Mouse (Mus musculus) heart, embryonic 12.5 days (tissue): ENCODE measurements around the gene Megf8. TPM values are rescaled to one million over a fixed set of nuclear protein-coding genes. Genes with fewer than 3 reads are reported as not detected.

Source experiments
- ATAC-seq: fragments of 200-750 bp; cut with Nextera tagmentation; 2 replicates; pipeline ENCODE4 v1.8.0; 2017; ENCODE audit warnings: moderate TSS enrichment, moderate library complexity; ENCODE audit not compliant: insufficient number of reproducible peaks, low FRiP score
- H3K27ac ChIP-seq: fragments of 300-500 bp; sonication (generic); 2 replicates; pipeline ENCODE4 v1.5.1; 2016; ENCODE audit warnings: mild to moderate bottlenecking, moderate library complexity; ENCODE audit not compliant: poor library complexity, severe bottlenecking
- H3K27me3 ChIP-seq: fragments of 300-500 bp; sonication (generic); replicated peaks from 2 replicates; pipeline ENCODE4 v1.6.1; 2016; ENCODE audit warnings: mild to moderate bottlenecking, moderate library complexity
- H3K36me3 ChIP-seq: fragments of 300-500 bp; sonication (generic); 2 replicates; pipeline ENCODE4 v1.6.1; 2016; ENCODE audit warnings: mild to moderate bottlenecking, moderate library complexity
- H3K4me1 ChIP-seq: fragments of 300-500 bp; sonication (generic); replicated peaks from 2 replicates; pipeline ENCODE4 v1.6.1; 2016; ENCODE audit warnings: mild to moderate bottlenecking
- H3K4me2 ChIP-seq: fragments of 300-500 bp; sonication (generic); 2 replicates; pipeline ENCODE4 v1.6.1; 2016; ENCODE audit warnings: mild to moderate bottlenecking, moderate library complexity
- H3K4me3 ChIP-seq: fragments of 300-500 bp; sonication (generic); 2 replicates; pipeline ENCODE4 v1.5.1; 2016; ENCODE audit warnings: mild to moderate bottlenecking
- H3K9ac ChIP-seq: fragments of 300-500 bp; sonication (generic); 2 replicates; pipeline ENCODE4 v1.6.1; 2016; ENCODE audit warnings: mild to moderate bottlenecking, moderate library complexity
- H3K9me3 ChIP-seq: fragments of 300-500 bp; sonication (generic); replicated peaks from 2 replicates; pipeline ENCODE4 v1.6.1; 2016; ENCODE audit warnings: mild to moderate bottlenecking, moderate library complexity
- WGBS: fragments of 180-500 bp; shearing (Covaris S2); methylation state at CpG from one replicate; pipeline ENCODE4 v1.1.7; 2016; 5-methylcytosine and 5-hydroxymethylcytosine counted together
- polyA plus RNA-seq: library from polyadenylated mRNA; unstranded; fragments of >200 nt; fragmentation: Nextera tagmentation; extraction: Ambion mirVana; gene quantifications from 2 replicates; pipeline ENCODE4 v1.2.1, GENCODE M21; 2016

The Megf8 gene
- polyA plus RNA-seq, 1 experiment from 2014 or later: 10.3 TPM

- WGBS: 1% methylated on average over 42 of the region's 42 CpGs
- no peaks in the 10 kb centered on the region for H3K27me3 ChIP-seq
- H3K9ac ChIP-seq: peak overlapping the region; percentile 76
- peak; percentile 70 for ATAC-seq
- H3K4me3 ChIP-seq: peak overlapping the region; percentile 49
- peaks cover 28% of the 10 kb centered on the region for H3K4me1 ChIP-seq
- H3K36me3 ChIP-seq: peaks cover 26% of the 10 kb centered on the region
- H3K9me3 ChIP-seq: no peaks in the 10 kb centered on the region
- H3K27ac ChIP-seq: peak overlapping the region; percentile 74
- peak overlapping the region; percentile 93 for H3K4me2 ChIP-seq
Measured at GRCm38 (mm10) chr7:25379551-25380351, 62.8 kb downstream of the Megf8 start.

DNA sequence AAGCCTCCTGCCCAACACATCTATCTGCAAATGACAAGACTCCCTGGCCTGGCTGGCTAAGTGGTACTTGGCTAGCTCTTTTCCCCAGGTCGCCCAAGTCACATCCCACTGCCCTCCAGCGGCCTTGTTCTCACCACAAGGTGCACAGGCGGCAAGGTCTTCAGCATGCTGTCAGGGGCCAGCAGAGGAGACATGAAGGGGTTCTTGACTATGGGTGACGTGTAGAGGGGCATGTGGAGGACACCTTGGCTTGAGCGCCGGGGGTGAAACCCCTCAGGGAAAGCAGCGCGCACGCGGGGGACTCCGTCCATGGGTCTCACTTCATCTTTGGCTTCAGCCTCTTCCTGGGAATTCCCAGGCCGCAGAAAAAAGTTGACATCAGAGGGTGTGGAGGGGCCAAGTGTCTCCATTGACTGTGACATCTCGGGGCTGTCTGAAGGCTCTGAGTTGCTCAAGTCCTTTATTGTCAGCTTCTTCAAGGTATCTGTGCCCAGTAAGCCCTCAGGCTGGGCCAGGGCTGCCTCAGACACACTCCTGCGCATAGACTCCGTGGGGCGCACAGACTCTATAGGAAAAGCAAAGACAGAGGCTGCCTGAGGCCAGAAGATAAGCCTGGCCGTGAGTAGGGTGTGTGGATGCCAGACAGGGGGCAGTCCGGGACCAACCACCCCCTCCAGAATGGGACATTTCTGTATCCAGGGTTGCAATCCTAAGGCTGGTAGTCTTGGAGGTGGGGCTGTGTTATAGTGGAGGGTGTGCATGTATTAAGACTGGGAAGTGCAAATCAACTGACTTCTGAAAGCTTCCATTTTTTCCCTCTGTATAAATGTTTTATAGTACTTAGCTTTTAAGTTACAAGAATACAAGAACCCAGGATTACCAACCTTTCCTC, 63.7 kb downstream of the Megf8 start:
- Histone ChIP-seq H3K4me1 (peaks cover 31% of the 10 kb centered on the region), H3K27ac (no peak overlapping the region), H3K9ac (peak overlapping the region; percentile 76), H3K27me3 (no peaks in the 10 kb centered on the region), H3K4me2 (peak overlapping the region; percentile 93), H3K9me3 (no peaks in the 10 kb centered on the region), H3K36me3 (peaks cover 34% of the 10 kb centered on the region), H3K4me3 (peak overlapping the region; percentile 49)
- no peak for ATAC-seq
- WGBS: 46% methylated on average over 18 of the region's 18 CpGs

DNA sequence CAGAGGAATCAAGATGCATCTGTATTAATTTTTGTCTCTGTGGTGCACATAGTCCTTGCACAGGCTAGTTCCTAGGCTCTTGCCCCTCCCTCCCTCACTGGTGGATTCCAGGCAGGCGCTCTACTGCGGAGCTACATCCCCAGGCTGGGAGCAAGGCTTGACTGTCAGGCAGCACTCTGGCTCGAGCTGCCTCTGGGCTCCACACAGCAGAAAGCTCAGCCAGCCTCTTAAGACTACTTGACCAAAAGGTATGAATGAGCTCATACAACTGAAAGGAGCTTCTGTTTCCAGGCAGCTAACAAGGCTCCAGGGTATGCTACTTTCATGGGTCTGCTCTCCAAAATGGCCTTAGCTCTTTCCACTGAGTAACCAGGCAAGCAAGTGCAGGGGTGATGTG, 64.3 kb downstream of the Megf8 start:
- no peak overlapping the region for H3K4me2 ChIP-seq
- peaks cover 34% of the 10 kb centered on the region for H3K4me1 ChIP-seq
- 33% methylated on average over 3 of the region's 3 CpGs for WGBS
- H3K27ac ChIP-seq: no peak overlapping the region
- H3K27me3 ChIP-seq: no peaks in the 10 kb centered on the region
- ATAC-seq: no peak
- no peak overlapping the region for H3K9ac ChIP-seq
- H3K36me3 ChIP-seq: peaks cover 37% of the 10 kb centered on the region
- H3K4me3 ChIP-seq: no peak overlapping the region
- H3K9me3 ChIP-seq: no peaks in the 10 kb centered on the region

- H3K4me2 ChIP-seq: no peak overlapping the region
- H3K27me3 ChIP-seq: no peaks in the 10 kb centered on the region
- no peak overlapping the region for H3K9ac ChIP-seq
- peaks cover 38% of the 10 kb centered on the region for H3K36me3 ChIP-seq
- H3K4me1 ChIP-seq: peaks cover 33% of the 10 kb centered on the region
- H3K27ac ChIP-seq: no peak overlapping the region
- H3K4me3 ChIP-seq: no peak overlapping the region
- H3K9me3 ChIP-seq: no peaks in the 10 kb centered on the region
- no peak for ATAC-seq
Measured at GRCm38 (mm10) chr7:25382541-25382940, 65.6 kb downstream of the Megf8 start.

GRCm38 (mm10) chr7:25383385-25383784, 66.4 kb downstream of the Megf8 start:
- Histone ChIP-seq H3K4me3 (no peak overlapping the region), H3K27me3 (no peaks in the 10 kb centered on the region), H3K27ac (no peak overlapping the region), H3K4me2 (no peak overlapping the region), H3K4me1 (peaks cover 32% of the 10 kb centered on the region), H3K9me3 (no peaks in the 10 kb centered on the region), H3K36me3 (peaks cover 47% of the 10 kb centered on the region), H3K9ac (no peak overlapping the region)
- WGBS: 84% methylated on average over 7 of the region's 7 CpGs
- ATAC-seq: no peak

- Histone ChIP-seq H3K9ac (no peak overlapping the region), H3K4me3 (no peak overlapping the region), H3K4me1 (peaks cover 32% of the 10 kb centered on the region), H3K27ac (no peak overlapping the region), H3K36me3 (peaks cover 52% of the 10 kb centered on the region), H3K27me3 (no peaks in the 10 kb centered on the region), H3K9me3 (no peaks in the 10 kb centered on the region), H3K4me2 (no peak overlapping the region)
- 72% methylated on average over 4 of the region's 4 CpGs for WGBS
- ATAC-seq: no peak
Measured at GRCm38 (mm10) chr7:25383891-25384290, 66.9 kb downstream of the Megf8 start.

GRCm38 (mm10) chr7:25384318-25384717, 67.4 kb downstream of the Megf8 start:
- no peak for ATAC-seq
- Histone ChIP-seq H3K36me3 (peaks cover 52% of the 10 kb centered on the region), H3K9ac (no peak overlapping the region), H3K4me2 (no peak overlapping the region), H3K27me3 (no peaks in the 10 kb centered on the region), H3K9me3 (no peaks in the 10 kb centered on the region), H3K4me1 (peaks cover 29% of the 10 kb centered on the region), H3K27ac (no peak overlapping the region), H3K4me3 (no peak overlapping the region)
- 87% methylated on average over 13 of the region's 13 CpGs for WGBS

DNA sequence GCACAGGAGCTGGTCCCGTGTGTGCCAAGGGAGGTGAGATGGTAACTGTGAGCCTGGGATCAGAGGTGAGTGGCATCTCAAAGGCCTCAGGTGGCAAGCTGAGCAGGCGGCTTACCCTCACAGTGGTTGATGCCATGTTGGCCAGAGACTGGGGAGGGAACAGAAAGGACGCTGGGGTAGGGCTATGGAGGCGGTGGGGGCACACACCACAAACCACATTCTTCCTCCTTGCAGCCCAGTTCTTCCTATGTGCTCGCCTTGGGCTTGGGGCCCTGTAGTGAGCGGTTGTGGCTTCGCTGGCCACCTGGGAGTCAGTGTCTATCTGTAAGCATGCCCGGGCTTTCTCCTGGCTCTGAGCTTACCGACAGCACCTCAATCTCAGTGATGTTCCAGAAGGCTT, 67.9 kb downstream of the Megf8 start:
- Histone ChIP-seq H3K4me3 (no peak overlapping the region), H3K4me1 (peaks cover 29% of the 10 kb centered on the region), H3K9ac (no peak overlapping the region), H3K9me3 (no peaks in the 10 kb centered on the region), H3K4me2 (no peak overlapping the region), H3K36me3 (peaks cover 52% of the 10 kb centered on the region), H3K27me3 (no peaks in the 10 kb centered on the region), H3K27ac (no peak overlapping the region)
- no peak for ATAC-seq
- 82% methylated on average over 9 of the region's 9 CpGs for WGBS

DNA sequence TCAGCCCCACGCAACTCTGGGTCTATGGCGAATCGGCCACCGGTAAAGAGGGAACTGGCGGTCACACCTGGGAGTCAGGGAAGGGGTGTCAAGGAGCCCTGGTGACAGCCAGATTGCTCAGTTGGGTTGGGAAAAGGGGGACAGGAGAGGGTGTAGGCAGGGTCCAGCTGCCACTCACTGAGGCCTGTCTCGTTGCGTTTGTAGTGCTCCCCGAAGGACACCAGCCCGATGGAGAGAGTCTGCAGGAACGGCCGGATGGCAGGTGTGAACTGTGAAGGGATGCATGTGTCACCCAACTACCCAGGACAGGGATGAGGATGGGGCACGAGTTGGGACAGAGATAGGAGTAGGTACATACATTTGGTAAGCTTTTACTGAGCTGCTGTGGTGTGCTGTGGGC, 68.3 kb downstream of the Megf8 start:
- peaks cover 52% of the 10 kb centered on the region for H3K36me3 ChIP-seq

DNA sequence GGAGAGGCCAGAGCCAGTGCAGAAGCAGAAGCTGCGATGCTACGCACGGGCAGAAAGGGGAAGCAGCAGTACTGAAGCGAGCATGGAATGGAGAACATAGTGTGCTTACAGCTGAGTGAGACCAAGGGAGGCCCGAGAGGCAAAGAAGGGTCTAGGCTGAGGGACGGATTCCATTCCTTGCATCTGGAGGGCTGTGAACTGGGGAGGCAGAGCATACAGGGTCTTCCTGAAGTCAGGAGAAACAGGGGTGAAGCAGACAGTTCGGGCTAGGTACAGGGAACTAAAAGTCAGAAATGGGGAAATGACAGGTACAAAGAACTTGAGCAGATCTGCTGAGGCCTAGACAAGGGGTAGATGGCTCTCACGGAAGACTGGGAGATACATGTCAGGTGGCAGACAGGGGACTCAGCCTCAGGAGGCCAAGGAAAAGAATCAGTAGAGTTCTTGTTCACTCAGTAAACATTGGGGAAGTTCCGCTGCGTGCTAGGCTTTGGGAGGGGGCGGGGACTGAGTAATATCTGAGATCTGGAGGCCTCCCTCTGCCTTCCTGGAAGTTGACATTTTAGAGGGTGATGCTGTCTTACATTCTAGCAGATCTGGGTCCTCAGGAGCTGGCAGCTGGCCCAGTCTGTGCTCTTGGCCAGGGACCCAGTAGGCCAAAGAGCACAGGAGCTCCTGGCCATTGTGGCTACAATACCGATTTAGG, 69.0 kb downstream of the Megf8 start:
- Histone ChIP-seq H3K4me1 (peaks cover 31% of the 10 kb centered on the region), H3K27me3 (no peaks in the 10 kb centered on the region), H3K9ac (no peak overlapping the region), H3K4me2 (peak overlapping the region; percentile 16; the same call in 1 of the 2 replicates), H3K9me3 (no peaks in the 10 kb centered on the region), H3K36me3 (peaks cover 52% of the 10 kb centered on the region), H3K27ac (peak overlapping the region; percentile 74), H3K4me3 (no peak overlapping the region)
- peak; percentile 78 for ATAC-seq
- WGBS: 68% methylated on average over 12 of the region's 12 CpGs

More for the DNA sequence above, 68.3 kb downstream of the Megf8 start:
- no peak overlapping the region for H3K4me2 ChIP-seq
- H3K4me1 ChIP-seq: peaks cover 31% of the 10 kb centered on the region
- H3K4me3 ChIP-seq: no peak overlapping the region
- ATAC-seq: no peak
- no peak overlapping the region for H3K9ac ChIP-seq
- no peak overlapping the region for H3K27ac ChIP-seq
- 85% methylated on average over 12 of the region's 12 CpGs for WGBS
- H3K9me3 ChIP-seq: no peaks in the 10 kb centered on the region
- H3K27me3 ChIP-seq: no peaks in the 10 kb centered on the region
